Mouse (Mus musculus): ENCODE data around the gene Dusp7.

The Dusp7 gene

GRCm38 (mm10) chr9:106421033-106421864 lies 52.8 kb downstream of the Dusp7 start:
- no peak for DNase-seq

DNA sequence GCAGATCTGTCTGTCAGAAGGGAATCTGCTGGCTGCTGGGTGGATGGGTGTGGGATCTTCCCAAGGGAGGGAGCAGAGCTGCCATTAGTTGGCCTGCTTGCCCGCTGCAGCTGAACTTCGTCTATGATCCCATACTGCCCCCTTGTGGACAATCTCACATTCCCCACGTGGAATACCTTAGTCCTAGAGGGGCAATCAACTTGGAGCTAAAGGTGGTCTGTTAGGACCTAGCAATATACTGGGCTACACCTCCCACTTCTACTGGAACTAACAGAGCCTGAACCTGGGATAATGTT lies 53.4 kb downstream of the Dusp7 start:
- peak; percentile 94 to 98 for DNase-seq

All from cerebellum, postnatal 10 days (tissue).